Mouse (Mus musculus) gastrocnemius, postnatal 25 days (tissue): ENCODE data around the gene Vgll2. TPM values are rescaled to one million over a fixed set of nuclear protein-coding genes. Genes with fewer than 3 reads are reported as not detected.

Experiments
- DNase-seq: peaks from one replicate; pipeline ENCODE4 v3.0.0; 2022
- long read RNA-seq, 2 experiments: library from polyadenylated mRNA; stranded (forward); transcript quantifications; one replicate each; pipeline ENCODE4 v2.0.0; 2021
- total RNA-seq, 2 experiments: library from RNA; stranded (reverse); gene quantifications; 1 replicate in 1 of 2; 2 replicates in 1 of 2; pipeline ENCODE4 v1.2.3; 2021

Gene Vgll2
- total RNA-seq, result 100 to 1,000 TPM in 1 of 2 experiments, 10 to 100 TPM in 1; 69.8 to 119 TPM
- long read RNA-seq, experiment 1, transcript Vgll2-202 (3 exons, 1,650 nt), result major isoform, 185 of 395 reads
- long read RNA-seq, experiment 1, transcript Vgll2-201 (3 exons, 966 nt), result minor isoform, 182 of 395 reads
- long read RNA-seq, experiment 1, partial matches to known transcripts, result 23 of 395 reads
- long read RNA-seq, experiment 1, other reads (novel, unspliced or antisense), result 5 of 395 reads
- long read RNA-seq, experiment 2, transcript Vgll2-202 (3 exons, 1,650 nt), result major isoform, 184 of 343 reads
- long read RNA-seq, experiment 2, transcript Vgll2-201 (3 exons, 966 nt), result minor isoform, 145 of 343 reads
- long read RNA-seq, experiment 2, partial matches to known transcripts, result 11 of 343 reads
- long read RNA-seq, experiment 2, other reads (novel, unspliced or antisense), result 3 of 343 reads

DNA sequence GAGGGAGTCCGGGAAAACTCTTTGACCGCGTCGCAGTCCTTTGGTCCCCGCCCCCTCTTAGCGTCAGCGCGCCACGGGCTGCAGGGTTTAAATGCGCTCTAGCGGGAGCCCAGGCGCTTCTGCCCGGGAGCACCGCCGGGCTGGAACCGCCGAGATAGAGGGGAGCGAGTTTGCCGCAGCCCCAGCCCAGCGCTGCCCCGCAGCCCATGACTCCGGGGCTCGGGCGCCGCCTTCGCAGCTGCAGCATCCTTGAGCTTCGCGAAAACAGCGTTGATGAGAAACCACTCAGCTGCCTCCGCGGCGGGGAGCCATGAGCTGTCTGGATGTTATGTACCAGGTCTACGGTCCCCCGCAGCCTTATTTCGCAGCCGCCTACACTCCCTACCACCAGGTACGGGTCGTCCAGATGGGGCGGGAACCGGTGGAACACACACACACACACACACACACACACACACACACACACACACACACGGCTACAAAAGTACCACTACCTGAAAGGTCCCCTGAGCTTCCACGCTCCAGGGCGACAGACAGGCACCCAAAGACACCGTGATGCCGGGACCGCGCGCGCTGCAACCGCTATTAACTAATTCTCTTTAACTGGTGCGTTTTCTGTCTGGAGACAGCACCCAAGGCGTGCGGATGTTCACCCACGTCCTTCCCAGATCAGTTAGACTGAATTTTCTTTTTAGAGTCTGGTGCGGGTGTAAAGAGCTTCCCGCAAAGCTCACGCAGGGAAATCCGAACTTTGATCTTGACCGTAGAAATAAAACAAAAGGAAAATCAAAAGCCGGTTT is at the start of gene Vgll2:
Vgll2 (plus strand) TSS at position 90 of the 800 bp plus-strand sequence.
- peak; percentile 57 for DNase-seq

DNA sequence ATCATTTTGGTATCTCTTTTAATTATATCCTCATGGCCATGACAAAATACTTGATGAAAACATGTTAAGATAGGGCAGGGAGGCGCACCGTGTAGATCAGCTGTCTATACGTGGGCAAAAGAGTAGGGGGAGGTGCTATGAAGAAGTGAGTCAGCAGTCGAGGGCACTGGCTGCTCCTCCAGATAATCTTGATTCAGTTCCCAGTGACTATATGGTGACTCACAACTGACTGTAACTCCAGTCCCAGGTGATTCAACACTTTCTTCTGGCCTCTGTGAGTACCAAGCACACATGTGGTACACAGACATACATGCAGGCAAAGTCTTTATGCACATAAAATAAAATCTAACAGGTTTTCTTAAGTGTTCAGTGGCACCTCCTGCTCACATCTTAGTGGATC is 47.2 kb upstream of the Vgll2 start:
- DNase-seq, result no peak

DNA sequence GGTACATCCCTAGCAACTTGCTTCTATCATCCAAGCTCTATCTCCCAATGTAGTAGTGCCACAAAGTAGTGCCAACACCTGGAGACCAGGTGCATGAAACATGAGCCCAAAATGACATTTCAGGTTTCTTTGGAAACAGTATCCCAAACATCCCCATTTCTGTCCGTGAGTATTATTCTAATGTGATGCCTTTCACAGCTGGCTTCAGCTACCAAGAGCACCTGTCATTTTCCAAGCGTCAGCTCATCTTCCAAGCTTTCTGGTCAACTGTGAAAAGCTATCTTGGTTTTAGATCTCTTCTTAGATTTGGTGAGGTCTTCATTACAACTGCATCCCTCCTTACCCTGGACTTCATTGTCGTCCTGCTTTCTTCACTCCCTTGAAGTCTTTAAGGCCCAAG is 46.7 kb upstream of the Vgll2 start:
- DNase-seq, result no peak

DNA sequence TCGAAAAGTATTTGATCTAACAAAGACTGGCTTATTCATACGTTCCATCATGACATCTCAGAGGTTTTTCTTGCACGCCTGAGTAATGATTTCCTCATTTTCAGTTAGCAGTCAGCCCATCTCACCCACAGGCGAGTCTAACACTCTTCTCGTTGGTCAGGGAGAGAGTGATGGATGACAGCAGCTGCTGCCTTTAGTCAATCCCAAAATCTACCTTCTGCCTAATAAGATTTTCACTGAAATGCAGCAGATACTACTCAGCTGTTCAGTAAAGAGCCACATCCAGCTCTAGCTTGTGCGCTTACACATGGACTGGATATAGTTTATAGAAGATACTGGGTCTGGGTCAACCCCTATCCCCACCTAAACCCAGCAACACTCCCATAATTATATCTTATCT is 40.7 kb upstream of the Vgll2 start:
- no peak for DNase-seq

DNA sequence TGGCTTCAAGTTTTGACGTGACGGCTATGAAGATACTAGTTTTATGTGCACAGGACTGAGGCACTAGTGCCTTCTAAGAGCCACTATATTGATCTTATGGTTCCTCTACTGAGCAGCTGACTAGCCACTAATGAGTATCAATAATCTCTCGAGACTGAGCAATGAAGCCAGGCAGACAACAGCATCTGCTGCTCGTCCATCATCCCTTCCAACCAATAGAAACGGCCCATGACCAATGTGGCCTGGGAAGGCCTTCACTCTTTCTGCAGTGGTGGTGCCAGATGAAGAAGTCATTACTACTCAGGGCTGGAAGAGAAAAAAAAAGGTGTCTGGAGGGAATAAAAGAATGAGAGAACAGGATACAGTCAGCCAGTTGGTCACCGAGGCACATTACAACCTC is 39.9 kb upstream of the Vgll2 start:
- no peak for DNase-seq

DNA sequence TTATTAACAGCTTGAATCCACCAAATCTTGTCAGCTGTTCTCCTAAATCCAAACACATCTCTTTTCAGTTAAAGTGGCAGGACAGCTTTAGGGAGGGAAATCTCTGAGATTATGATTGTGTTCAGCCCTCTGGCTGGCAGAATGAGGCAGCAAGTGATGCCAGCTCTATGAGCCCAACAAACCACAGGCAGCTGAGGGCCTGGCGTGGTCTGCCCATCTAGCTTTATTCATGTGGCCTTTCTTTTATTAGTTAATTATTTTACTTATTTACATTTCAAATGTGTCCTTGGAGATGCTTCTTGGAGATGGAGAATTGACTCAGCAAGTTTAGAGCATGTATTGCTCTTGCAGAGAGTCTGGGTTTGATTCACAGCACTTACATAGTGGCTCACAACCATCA is 3.8 kb upstream of the Vgll2 start:
- DNase-seq, result no peak

DNA sequence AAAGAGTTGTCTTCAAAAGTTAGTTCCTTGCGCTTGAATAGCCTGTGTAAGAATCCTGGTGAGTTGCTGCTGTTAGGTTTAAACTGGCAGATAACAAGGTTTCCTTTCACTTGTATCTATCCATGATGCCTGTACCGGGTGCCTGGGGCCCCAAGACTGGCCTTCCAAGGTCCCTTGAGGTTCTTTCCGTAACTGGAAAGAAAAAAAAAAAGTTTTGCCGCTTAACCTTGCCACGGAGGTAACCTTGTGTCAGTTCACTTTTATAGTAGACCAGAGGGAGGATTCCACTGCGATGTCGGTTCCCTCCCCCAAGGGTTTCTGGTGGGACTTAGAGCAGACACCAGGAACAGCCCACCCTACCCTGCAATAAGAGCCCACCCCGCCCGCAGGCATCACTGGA is 1.1 kb upstream of the Vgll2 start:
- no peak for DNase-seq

DNA sequence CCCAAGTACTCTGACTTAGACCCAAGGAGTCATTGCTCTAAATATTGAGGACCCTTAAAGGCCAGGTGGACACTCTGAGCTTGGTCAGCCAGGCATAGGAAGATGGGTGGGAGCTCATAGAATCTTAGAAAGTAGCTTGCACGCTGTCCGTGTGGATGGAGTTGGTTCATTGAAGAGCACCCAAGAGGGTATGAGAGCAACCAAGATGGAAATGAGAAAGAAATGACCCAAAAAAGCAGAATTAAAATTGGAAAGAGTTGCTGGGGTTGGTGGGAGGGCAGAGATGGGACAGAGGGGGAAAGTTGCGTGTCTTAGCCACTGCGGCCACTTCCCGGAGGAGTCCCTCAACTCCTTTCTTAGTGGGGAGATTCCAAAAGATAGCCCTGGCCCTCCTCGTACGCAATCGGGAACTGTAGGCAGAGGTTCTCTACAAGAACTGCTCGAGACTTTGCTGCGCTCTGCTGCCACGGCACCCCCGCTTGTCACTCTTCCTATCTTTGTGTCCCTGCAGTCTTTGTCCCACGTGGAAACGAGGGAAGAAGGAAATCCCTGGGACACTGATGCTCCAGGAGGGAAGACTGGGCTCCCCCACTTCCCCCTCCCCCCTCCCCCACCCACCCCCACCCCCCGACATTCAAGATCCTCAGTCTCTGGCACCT is 437 bp upstream of the Vgll2 start:
- DNase-seq, result no peak

DNA sequence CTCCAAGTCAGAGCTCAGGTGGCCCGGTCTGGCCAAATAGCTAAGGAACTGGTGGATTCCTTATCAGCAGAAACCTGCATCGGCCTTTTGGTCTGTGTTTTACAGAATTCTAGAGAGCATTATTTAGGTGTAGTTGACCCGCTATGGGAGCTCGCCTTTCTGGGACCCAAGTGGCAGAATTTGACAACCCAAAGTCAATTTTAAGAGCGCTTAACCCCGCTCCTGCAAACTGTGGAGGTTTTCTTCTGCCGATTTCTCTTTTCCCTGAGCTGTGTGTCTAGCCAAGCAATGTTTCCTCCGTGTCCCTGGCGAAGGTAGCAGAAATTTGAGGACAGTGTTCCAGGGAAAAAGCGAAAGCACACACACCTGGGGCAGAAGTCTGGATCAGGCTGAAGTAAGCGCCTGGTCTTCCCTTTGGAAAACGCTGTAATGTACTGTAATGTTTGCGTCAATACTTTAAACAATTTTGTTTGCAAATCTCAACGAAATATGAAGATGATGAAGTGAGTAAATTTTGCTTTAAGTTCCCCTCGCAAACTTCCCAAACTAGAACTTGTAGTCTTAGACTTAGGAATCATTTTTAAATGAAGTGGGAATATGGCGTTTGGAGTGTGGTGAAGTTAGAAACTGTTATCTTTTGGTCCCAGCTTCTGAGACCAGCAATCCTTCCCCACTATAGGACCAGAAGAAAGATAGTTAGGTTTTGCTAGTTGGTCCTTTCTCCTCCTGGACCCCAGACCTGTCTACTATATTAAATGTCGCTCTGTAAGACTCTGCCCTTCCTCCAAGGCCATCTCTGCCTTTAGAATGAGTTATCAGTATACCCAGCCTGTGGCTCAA is 1.1 kb downstream of the Vgll2 start:
- DNase-seq, result no peak

GRCm38 (mm10) chr10:52024053-52024410 is 1.7 kb downstream of the Vgll2 start:
- DNase-seq, result no peak

GRCm38 (mm10) chr10:52025291-52025690 is 3.0 kb downstream of the Vgll2 start:
- no peak for DNase-seq

- no peak for DNase-seq
These were observed 3.5 kb downstream of the Vgll2 start for GRCm38 (mm10) chr10:52025821-52026220.

DNA sequence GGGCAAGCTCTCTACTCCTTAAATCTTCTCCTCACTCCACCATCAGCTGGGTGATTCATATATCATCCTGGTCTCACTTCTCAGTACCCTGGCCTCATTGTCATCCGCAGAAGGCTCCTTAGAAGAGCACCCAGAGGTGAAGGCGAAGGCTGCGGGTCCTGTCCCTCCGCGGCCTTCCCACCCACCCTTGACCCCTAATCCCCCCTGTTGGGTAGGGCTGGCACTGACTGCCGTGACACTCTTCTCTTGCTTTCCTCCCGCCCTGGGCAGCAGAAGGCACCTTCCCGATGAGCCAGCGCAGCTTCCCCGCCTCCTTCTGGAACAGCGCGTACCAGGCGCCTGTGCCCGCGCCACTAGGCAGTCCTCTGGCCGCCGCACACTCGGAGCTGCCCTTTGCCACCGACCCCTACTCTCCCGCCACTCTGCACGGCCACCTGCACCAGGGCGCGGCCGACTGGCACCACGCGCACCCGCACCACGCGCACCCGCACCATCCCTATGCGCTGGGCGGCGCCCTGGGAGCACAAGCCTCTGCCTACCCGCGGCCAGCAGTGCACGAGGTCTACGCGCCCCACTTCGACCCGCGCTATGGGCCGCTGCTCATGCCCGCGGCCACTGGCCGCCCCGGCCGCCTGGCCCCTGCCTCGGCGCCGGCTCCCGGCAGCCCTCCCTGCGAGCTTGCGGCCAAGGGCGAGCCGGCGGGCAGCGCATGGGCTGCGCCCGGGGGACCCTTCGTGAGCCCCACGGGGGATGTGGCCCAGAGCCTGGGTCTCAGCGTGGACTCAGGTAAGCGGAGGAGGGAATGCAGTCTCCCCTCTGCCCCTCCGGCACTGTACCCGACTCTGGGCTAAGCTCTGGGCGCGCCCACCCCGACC is 5.1 kb downstream of the Vgll2 start:
- peak; percentile 44 for DNase-seq

DNA sequence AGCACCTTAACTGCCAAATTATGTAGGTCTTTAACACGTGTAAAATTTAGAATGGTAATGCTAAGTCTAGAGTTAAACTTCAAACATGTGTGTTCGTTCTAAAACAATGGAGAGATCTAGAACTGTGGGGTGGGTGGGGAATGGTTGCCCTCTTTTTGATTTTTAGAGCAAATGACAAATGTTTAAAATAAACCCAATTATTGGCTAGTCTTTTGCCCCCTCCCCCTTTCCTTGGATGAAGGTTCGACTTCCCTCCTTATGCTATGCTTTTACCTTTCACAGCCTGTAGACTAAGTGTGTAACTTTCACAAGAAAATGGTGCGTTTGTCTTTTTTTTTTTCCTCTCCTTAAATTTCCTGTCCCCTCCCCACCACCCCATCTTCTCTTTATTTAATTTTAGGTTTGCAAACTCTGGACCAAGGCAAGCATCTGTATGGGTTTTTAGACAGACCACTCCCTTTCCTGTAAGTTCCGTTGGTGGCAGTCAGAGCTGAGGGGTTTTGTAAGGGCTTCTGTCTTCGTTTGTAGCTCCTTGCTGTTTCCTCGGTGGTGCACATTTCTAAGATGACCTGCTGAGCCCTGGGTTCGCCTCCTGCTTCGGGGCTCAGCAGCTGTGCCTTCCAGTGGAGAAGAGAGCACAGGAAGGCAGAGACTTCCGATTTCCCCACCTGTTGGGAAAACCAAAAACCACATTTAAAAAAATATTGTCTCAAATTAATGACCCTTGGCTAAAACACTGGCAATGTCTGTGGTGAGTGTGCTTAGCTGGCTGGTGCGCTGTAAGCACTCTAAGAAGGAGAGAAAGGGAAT is 6.5 kb downstream of the Vgll2 start:
- DNase-seq, result no peak

GRCm38 (mm10) chr10:52029421-52030080 is 7.2 kb downstream of the Vgll2 start:
- no peak for DNase-seq

DNA sequence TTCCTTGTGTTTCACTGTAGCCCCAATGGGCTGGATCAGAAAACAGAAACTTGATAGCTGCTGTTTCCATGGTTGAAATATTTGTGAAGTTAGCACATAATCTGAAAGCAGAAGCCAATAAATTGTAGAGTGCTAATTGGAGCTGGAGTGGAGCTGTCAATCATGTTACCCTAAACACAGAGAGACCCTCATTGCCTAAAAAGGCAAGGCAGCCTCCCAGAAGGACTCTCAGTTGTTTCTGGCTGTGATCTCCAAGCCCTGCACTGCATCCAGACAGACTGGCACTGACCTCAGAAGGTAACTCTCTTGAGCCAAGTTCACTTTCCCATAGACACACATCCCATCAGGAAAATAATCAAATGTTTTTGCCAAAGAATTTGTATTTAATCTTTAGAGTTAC is 11.4 kb downstream of the Vgll2 start:
- no peak for DNase-seq

DNA sequence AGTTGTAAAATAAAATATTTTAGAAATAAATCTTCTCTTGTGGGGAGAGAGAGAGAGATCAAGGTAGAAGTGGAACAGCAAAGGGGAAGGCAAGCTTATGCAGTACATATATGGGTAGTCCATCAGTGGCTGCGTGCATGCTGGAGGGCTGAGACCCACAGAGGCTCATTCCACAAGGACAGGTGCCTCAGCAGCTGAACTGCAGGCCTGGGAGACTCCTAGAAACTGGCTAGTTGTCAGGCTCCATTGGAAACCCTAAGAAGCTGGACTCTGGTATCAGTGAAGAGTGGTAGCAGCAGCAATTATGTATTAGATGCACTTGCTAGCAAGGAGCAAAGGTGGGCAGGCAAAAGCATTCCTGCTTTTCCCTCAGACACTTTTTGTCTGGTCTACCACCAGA is 17.1 kb downstream of the Vgll2 start:
- DNase-seq, result no peak

GRCm38 (mm10) chr10:52043086-52043485 is 20.8 kb downstream of the Vgll2 start:
- DNase-seq, result no peak

GRCm38 (mm10) chr10:52048287-52048686 is 26.0 kb downstream of the Vgll2 start:
- DNase-seq, result peak; percentile 10

DNA sequence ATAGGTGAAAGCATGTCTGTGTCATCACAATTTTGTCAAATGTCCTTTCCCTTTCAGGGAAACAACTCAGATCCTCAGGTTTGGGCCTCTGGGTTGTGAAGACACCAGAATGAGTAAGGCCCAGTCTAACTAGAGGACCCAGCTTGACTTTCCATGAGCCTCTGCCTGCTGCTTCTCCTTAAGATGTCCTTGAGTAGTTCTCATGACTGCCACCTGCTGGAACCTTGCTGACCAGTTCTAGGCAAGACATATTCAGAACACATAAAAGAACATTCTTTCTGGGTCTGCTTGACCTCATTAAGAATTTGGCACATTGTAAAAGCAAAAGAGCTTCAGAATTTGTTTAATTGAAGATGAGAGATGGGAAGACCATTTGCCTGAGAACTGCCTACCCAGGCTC is 50.2 kb downstream of the Vgll2 start:
- no peak for DNase-seq
